ENCODE assay signal across 9 mouse cellular contexts in genomic region chr13:25562746-25563145, GRCm38 (mm10).
DNase-seq lines count a peak whose midpoint lies in the region; ATAC-seq and TF ChIP-seq lines count a peak whose summit lies in the region.
"Had no signal": no experiment of that assay in that cellular context is flagged by ENCODE, and none has a peak within 500 bp of the region (broad histone marks: within the 10 kb centered on the region; RNA-seq: fewer than 3 reads in every experiment).

No protein-coding gene starts in this region.

- WGBS in lung, adult 2 months, result 5% methylated on average over 2 of the region's 2 CpGs

- TF ChIP-seq POLR2A in lung, adult 2 months (IDR thresholded peaks at IDR 0.05; ENCODE audit: borderline replicate concordance, extremely low read depth, low read depth, low read length), result no peak

- peak; percentile 25 for TF ChIP-seq CTCF in lung, adult 2 months (IDR thresholded peaks at IDR 0.05; ENCODE audit: insufficient read depth, low read length)

- peak; percentile 94 for ATAC-seq in common myeloid progenitor, adult 5-6 weeks (replicated peaks; ENCODE audit: low read depth, poor library complexity, severe bottlenecking)
- no peak for ATAC-seq in activated CD4-positive, CD25-positive, alpha-beta regulatory T cell, adult 4 months

- DNase-seq in A20 (ENCODE audit: low read depth, low spot score), result peak; percentile 25
- DNase-seq in Muller cell, postnatal 12 days (ENCODE audit: inconsistent ontology term), result peak; percentile 50
- peak; percentile 5 to 57 for DNase-seq in heart, postnatal 14 days
- peak; percentile 48 for DNase-seq in layer of hippocampus, adult 11-12 months (ENCODE audit: low spot score)
- peak; percentile 20 for DNase-seq in lung, adult 2 months
- peak; percentile 16 for DNase-seq in retina, adult 2 months (ENCODE audit: low read depth, low spot score)

- no peaks in the 10 kb centered on the region for H3K4me1 ChIP-seq in lung, adult 2 months (ENCODE audit: control insufficient read depth, insufficient read depth, low read length)

- H3K4me3 ChIP-seq in lung, adult 2 months (replicated peaks; ENCODE audit: extremely low read depth, low read depth, low read length), result no peak overlapping the region
- H3K4me3 ChIP-seq: erythroblast, embryonic 14.5 days had no signal

- intact Hi-C loops in heart, postnatal 14 days (cut with DNase I), result loop anchor here (10.0 kb wide), 1 partner anchor 372 kb away; no protein-coding TSS in a partner anchor
